Mouse (Mus musculus) MEL (cell line): ENCODE results near the gene Ccdc92b. TPM values are rescaled to one million over a fixed set of nuclear protein-coding genes. Genes with fewer than 3 reads are reported as not detected.
"Not testable (repeated sequence)": the region's sequence is repeated elsewhere in the genome, so short reads cannot be mapped to it uniquely, and the experiment has no call there.

Experiments
- DNase-seq: peaks from one replicate; pipeline ENCODE4 v3.0.0; 2011; ENCODE audit warnings: low read depth, low spot score
- H3K27ac ChIP-seq: 2 replicates; pipeline ENCODE4 v1.5.1; 2012; ENCODE audit warnings: low read depth, mild to moderate bottlenecking, control low read depth, low read length, moderate library complexity; ENCODE audit not compliant: control insufficient read depth
- H3K27me3 ChIP-seq, 2 experiments: fragments of 150-350 bp in 1 of 2; sonication (generic) in 1 of 2; 2 replicates each; pipeline ENCODE4 v1.6.1; 2012; ENCODE audit warnings: low read length in 2 of 2, mild to moderate bottlenecking in 2 of 2, improper control_type of control experiment in 1 of 2, moderate library complexity in 1 of 2; ENCODE audit not compliant: insufficient read depth in 2 of 2, control insufficient read depth in 1 of 2
- H3K36me3 ChIP-seq, 2 experiments: 2 replicates each; pipeline ENCODE4 v1.6.1; 2012 to 2014; ENCODE audit warnings: low read length in 2 of 2, improper control_type of control experiment in 1 of 2, inconsistent platforms in 1 of 2, mild to moderate bottlenecking in 1 of 2; ENCODE audit not compliant: insufficient read depth in 2 of 2, control insufficient read depth in 1 of 2
- H3K4me1 ChIP-seq, 2 experiments: fragments of 150-350 bp in 1 of 2; sonication (generic) in 1 of 2; 2 replicates each; pipeline ENCODE4 v1.6.1; 2012; ENCODE audit warnings: low read length in 2 of 2, improper control_type of control experiment in 1 of 2, mild to moderate bottlenecking in 1 of 2; ENCODE audit not compliant: insufficient read depth in 2 of 2, control insufficient read depth in 1 of 2
- H3K4me3 ChIP-seq, 2 experiments: fragments of 150-350 bp in 1 of 2; sonication (generic) in 1 of 2; 2 replicates each; pipeline ENCODE4 v1.5.1; 2012; ENCODE audit warnings: low read depth in 2 of 2, low read length in 2 of 2, mild to moderate bottlenecking in 2 of 2, moderate library complexity in 2 of 2, control low read depth in 1 of 2, improper control_type of control experiment in 1 of 2; ENCODE audit not compliant: control insufficient read depth in 1 of 2, insufficient read depth in 1 of 2
- H3K79me2 ChIP-seq: 2 replicates; pipeline ENCODE4 v1.6.1; 2012; ENCODE audit warnings: mild to moderate bottlenecking, low read length, moderate library complexity; ENCODE audit not compliant: control insufficient read depth, poor library complexity, insufficient read depth
- H3K9ac ChIP-seq: 2 replicates; pipeline ENCODE4 v1.6.1; 2012; ENCODE audit warnings: low read depth, mild to moderate bottlenecking, control low read depth, low read length, moderate library complexity; ENCODE audit not compliant: control insufficient read depth, poor library complexity, severe bottlenecking
- H3K9me3 ChIP-seq: fragments of 150-350 bp; sonication (generic); replicated peaks from 2 replicates; pipeline ENCODE4 v1.6.1; 2012; ENCODE audit warnings: mild to moderate bottlenecking, low read length, improper control_type of control experiment, moderate library complexity; ENCODE audit not compliant: insufficient read depth
- BHLHE40 ChIP-seq: IDR thresholded peaks from 2 replicates; pipeline ENCODE4 v1.6.1; 2012; ENCODE audit warnings: low read depth, mild to moderate bottlenecking, inconsistent platforms, low read length, improper control_type of control experiment, borderline replicate concordance
- CTCF ChIP-seq, 3 experiments: IDR thresholded peaks in 2 of 3; conservative IDR thresholded peaks in 1 of 3; 2 replicates each; pipeline ENCODE4 v1.5.1; 2011 to 2012; ENCODE audit warnings: low read length in 3 of 3, low read depth in 2 of 3, mild to moderate bottlenecking in 2 of 3, improper control_type of control experiment in 1 of 3, inconsistent platforms in 1 of 3, mixed read lengths in 1 of 3, moderate library complexity in 1 of 3; ENCODE audit not compliant: control insufficient read depth in 1 of 3, insufficient read depth in 1 of 3, poor library complexity in 1 of 3, severe bottlenecking in 1 of 3
- EP300 ChIP-seq, 2 experiments: IDR thresholded peaks; 2 replicates each; pipeline ENCODE4 v1.6.1; 2011; ENCODE audit warnings: improper control_type of control experiment in 2 of 2, low read length in 2 of 2, low read depth in 1 of 2, mild to moderate bottlenecking in 1 of 2
- ETS1 ChIP-seq: IDR thresholded peaks from 2 replicates; pipeline ENCODE4 v1.6.1; 2012; ENCODE audit warnings: low read depth, mild to moderate bottlenecking, inconsistent platforms, low read length, improper control_type of control experiment, moderate library complexity
- HCFC1 ChIP-seq: IDR thresholded peaks from 2 replicates; pipeline ENCODE4 v1.6.1; 2012; ENCODE audit warnings: low read depth, mild to moderate bottlenecking, inconsistent platforms, low read length, improper control_type of control experiment, moderate library complexity
- MAFK ChIP-seq: IDR thresholded peaks from 2 replicates; pipeline ENCODE4 v1.6.1; 2011; ENCODE audit warnings: low read depth, mild to moderate bottlenecking, low read length, improper control_type of control experiment, borderline replicate concordance
- MAX ChIP-seq: IDR thresholded peaks from 2 replicates; pipeline ENCODE4 v1.6.1; 2011; ENCODE audit warnings: low read length, improper control_type of control experiment
- MAZ ChIP-seq: IDR thresholded peaks from 2 replicates; pipeline ENCODE4 v1.6.1; 2012; ENCODE audit warnings: low read depth, mild to moderate bottlenecking, inconsistent platforms, low read length, improper control_type of control experiment
- MXI1 ChIP-seq: IDR thresholded peaks from 2 replicates; pipeline ENCODE4 v1.6.1; 2011; ENCODE audit warnings: mild to moderate bottlenecking, low read depth, low read length, improper control_type of control experiment
- MYC ChIP-seq: IDR thresholded peaks from 2 replicates; pipeline ENCODE4 v1.6.1; 2011; ENCODE audit warnings: low read depth, mild to moderate bottlenecking, low read length, improper control_type of control experiment, moderate library complexity
- POLR2AphosphoS5 ChIP-seq: IDR thresholded peaks from 2 replicates; pipeline ENCODE4 v1.6.1; 2012; ENCODE audit warnings: low read depth, borderline replicate concordance, mild to moderate bottlenecking, inconsistent platforms, low read length, moderate library complexity, mixed read lengths
- RAD21 ChIP-seq: IDR thresholded peaks from 2 replicates; pipeline ENCODE4 v1.6.1; 2011; ENCODE audit warnings: mild to moderate bottlenecking, low read depth, low read length, improper control_type of control experiment
- RCOR1 ChIP-seq: IDR thresholded peaks from 2 replicates; pipeline ENCODE4 v1.6.1; 2012; ENCODE audit warnings: low read depth, mild to moderate bottlenecking, inconsistent platforms, low read length, improper control_type of control experiment
- SIN3A ChIP-seq: IDR thresholded peaks from 2 replicates; pipeline ENCODE4 v1.6.1; 2012; ENCODE audit warnings: low read length, improper control_type of control experiment, inconsistent platforms
- SMC3 ChIP-seq: IDR thresholded peaks from 2 replicates; pipeline ENCODE4 v1.6.1; 2011; ENCODE audit warnings: low read depth, low read length, improper control_type of control experiment
- UBTF ChIP-seq: IDR thresholded peaks from 2 replicates; pipeline ENCODE4 v1.6.1; 2012; ENCODE audit warnings: low read depth, mild to moderate bottlenecking, inconsistent platforms, low read length, improper control_type of control experiment, moderate library complexity, borderline replicate concordance; ENCODE audit not compliant: insufficient read depth
- USF2 ChIP-seq, 2 experiments: IDR thresholded peaks; 2 replicates each; pipeline ENCODE4 v1.6.1; 2011 to 2012; ENCODE audit warnings: improper control_type of control experiment in 2 of 2, low read length in 2 of 2, borderline replicate concordance in 1 of 2, inconsistent platforms in 1 of 2, low read depth in 1 of 2, mild to moderate bottlenecking in 1 of 2; ENCODE audit not compliant: insufficient read depth in 1 of 2
- ZC3H11A ChIP-seq: IDR thresholded peaks from 2 replicates; pipeline ENCODE4 v1.6.1; 2012; ENCODE audit warnings: low read depth, mild to moderate bottlenecking, inconsistent platforms, low read length, improper control_type of control experiment
- ZNF384 ChIP-seq: IDR thresholded peaks from 2 replicates; pipeline ENCODE4 v1.6.1; 2012; ENCODE audit warnings: low read depth, mild to moderate bottlenecking, inconsistent platforms, low read length, improper control_type of control experiment
- polyA plus RNA-seq, 2 experiments: library from polyadenylated mRNA; stranded (reverse) in 1 of 2; unstranded in 1 of 2; fragments of >175 nt in 1 of 2; fragments of >200 nt in 1 of 2; gene quantifications; 2 replicates each; pipeline versions ENCODE4 v1.2.1 to v1.2.4; 2012; ENCODE audit warnings: low replicate concordance in 2 of 2, low read depth in 1 of 2; ENCODE audit not compliant: insufficient read length in 2 of 2, insufficient read depth in 1 of 2, missing spikeins in 1 of 2
- total RNA-seq: library from RNA; depleted of rRNA; stranded (reverse); fragments of 300-350 nt; gene quantifications from 2 replicates; pipeline ENCODE4 v1.2.3, GENCODE M21; 2012

Ccdc92b gene
- total and polyA plus RNA-seq, 3 experiments, result 0.12 to 1.3 TPM; not detected in 1

- peak; percentile 12; the same call in 1 of the 2 replicates for TF ChIP-seq ZNF384
- TF ChIP-seq ETS1, result peak; percentile 100
Measured at GRCm38 (mm10) chr11:74577068-74577467, 42.3 kb upstream of the Ccdc92b start (continued).

DNA sequence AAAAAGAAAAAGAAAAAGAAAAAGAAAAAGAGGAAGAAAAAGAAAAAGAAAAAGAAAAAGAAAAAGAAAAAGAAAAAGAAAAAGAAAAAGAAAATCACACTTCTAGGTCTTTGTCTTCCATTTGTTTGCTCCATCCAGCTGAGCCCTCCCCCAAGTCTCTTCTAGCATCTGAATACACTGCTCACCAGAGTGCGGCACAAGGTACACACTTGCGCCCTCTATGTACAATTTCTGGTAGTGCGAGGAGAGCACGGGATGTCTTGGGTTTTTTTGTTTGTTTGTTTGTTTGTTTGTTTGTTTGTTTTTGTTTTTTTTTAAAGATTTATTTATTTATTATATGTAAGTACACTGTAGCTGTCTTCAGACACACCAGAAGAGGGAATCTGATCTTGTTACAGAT, 38.1 kb upstream of the Ccdc92b start:
- H3K9me3 ChIP-seq, H3K27me3 ChIP-seq, H3K79me2 ChIP-seq, H3K4me3 ChIP-seq, H3K27ac ChIP-seq, H3K9ac ChIP-seq: not testable (repeated sequence)
- Histone ChIP-seq H3K4me1 (peaks cover 8 to 13% of the 10 kb centered on the region in 2 experiments), H3K36me3 (peaks cover 0 to 13% of the 10 kb centered on the region in 2 experiments; a peak in 2 of 4 replicates)
- TF ChIP-seq ZC3H11A (peak; percentile 83), MAFK (0 out of 2 replicates have a peak, but pooled peaks have one; percentile 12), ZNF384 (peak; percentile 66), RAD21 (peak; percentile 73), CTCF (IDR thresholded peaks at IDR 0.05 in 2 of 3, conservative IDR thresholded peaks at IDR 0.05 in 1 of 3; ENCODE audit: control insufficient read depth in 1 of 3, insufficient read depth in 1 of 3, low read depth in 2 of 3, low read length in 3 of 3, poor library complexity in 1 of 3, severe bottlenecking in 1 of 3) (peak; percentile 47 to 77 (median 75); a peak in 5 of 6 replicates), MAZ (peak; percentile 67; the same call in 1 of the 2 replicates), HCFC1 (0 out of 2 replicates have a peak, but pooled peaks have one; percentile 31), SMC3 (peak; percentile 78), SIN3A (peak; percentile 43; the same call in 1 of the 2 replicates), MYC (0 out of 2 replicates have a peak, but pooled peaks have one; percentile 29)
- peak; percentile 66 for DNase-seq

DNA sequence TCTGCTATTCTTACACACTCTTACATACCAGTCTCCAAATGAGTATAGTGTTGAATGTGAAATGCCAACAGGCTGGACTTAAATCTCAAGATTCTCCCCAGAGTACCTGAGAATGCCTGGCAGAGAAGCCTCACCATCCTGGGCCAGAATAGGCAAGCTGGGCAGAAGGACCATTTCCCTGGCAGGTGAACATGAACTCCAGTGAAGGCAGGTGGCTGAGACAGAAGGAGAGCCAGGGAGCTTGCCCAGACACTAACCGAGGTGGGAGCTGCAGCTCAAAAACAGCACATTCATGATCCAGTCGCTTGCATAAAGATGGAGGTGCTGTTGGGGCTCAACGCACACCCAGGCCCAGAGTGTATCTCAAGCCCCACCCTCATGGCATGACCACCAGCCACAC, 36.9 kb upstream of the Ccdc92b start:
- TF ChIP-seq SMC3 (no peak), EP300 (IDR thresholded peaks at IDR 0.05; ENCODE audit: low read depth in 1 of 2, low read length in 2 of 2) (no peak), RCOR1 (no peak), UBTF (no peak), MAX (no peak), ZNF384 (no peak), POLR2AphosphoS5 (no peak), USF2 (IDR thresholded peaks at IDR 0.05; ENCODE audit: borderline replicate concordance in 1 of 2, insufficient read depth in 1 of 2, low read depth in 1 of 2, low read length in 2 of 2) (no peak), MAZ (no peak), CTCF (IDR thresholded peaks at IDR 0.05 in 2 of 3, conservative IDR thresholded peaks at IDR 0.05 in 1 of 3; ENCODE audit: control insufficient read depth in 1 of 3, insufficient read depth in 1 of 3, low read depth in 2 of 3, low read length in 3 of 3, poor library complexity in 1 of 3, severe bottlenecking in 1 of 3) (no peak), MXI1 (no peak), BHLHE40 (no peak)
- TF ChIP-seq, all 39 proteins: peak for 0

More for the DNA sequence above, 36.9 kb upstream of the Ccdc92b start:
- Histone ChIP-seq H3K36me3 (peaks cover 0 to 2% of the 10 kb centered on the region in 2 experiments; a peak in 2 of 4 replicates), H3K9ac (no peak overlapping the region), H3K9me3 (no peaks in the 10 kb centered on the region), H3K79me2 (no peaks in the 10 kb centered on the region), H3K4me3 (no peak overlapping the region), H3K27ac (no peak overlapping the region), H3K4me1 (peaks cover 2 to 5% of the 10 kb centered on the region in 2 experiments; a peak in 3 of 4 replicates), H3K27me3 (no peaks in the 10 kb centered on the region)
- no peak for DNase-seq
